8 mouse cellular contexts compared by ENCODE assay signal in the genomic region with DNA sequence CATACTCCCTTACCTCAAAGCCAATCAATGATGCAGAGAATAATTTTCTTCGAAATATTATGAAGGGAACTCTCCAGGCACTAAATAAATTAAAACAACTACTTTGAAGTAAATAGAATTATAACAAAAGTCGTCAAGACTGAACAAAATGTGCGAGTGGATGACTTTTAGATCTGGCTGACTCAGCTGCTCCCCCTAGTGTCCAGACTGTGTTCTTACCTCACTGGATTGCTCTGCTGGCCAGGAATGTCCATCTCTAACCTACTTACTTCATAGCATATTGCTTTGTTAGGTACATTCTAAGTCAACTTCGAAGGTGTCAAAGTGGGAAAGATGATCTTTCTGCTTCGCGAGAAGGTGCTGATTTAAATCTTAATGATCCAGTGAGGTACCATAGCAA.
DNase-seq lines count a peak whose midpoint lies in the region; ATAC-seq and TF ChIP-seq lines count a peak whose summit lies in the region.

No protein-coding gene starts in this region.

- H3K36me3 ChIP-seq in liver, adult 2 months (ENCODE audit: control insufficient read depth, insufficient read depth, low read length) = no peaks in the 10 kb centered on the region
- no peaks in the 10 kb centered on the region for H3K36me3 ChIP-seq in liver, embryonic 12.5 days

- H3K9me3 ChIP-seq in liver, embryonic 12.5 days (replicated peaks) = no peaks in the 10 kb centered on the region

- no peaks in the 10 kb centered on the region for H3K4me1 ChIP-seq in liver, adult 2 months (ENCODE audit: control insufficient read depth, insufficient read depth, low read length)
- H3K4me1 ChIP-seq in liver, embryonic 12.5 days = no peaks in the 10 kb centered on the region

- no peak overlapping the region for H3K27ac ChIP-seq in liver, adult 2 months (replicated peaks; ENCODE audit: insufficient read depth, low read depth, low read length)
- no peak overlapping the region for H3K27ac ChIP-seq in liver, embryonic 12.5 days

- no peaks in the 10 kb centered on the region for H3K79me2 ChIP-seq in liver, adult 2 months (ENCODE audit: control insufficient read depth, insufficient read depth, low read length)

- H3K27me3 ChIP-seq in liver, adult 2 months (ENCODE audit: control insufficient read depth, insufficient read depth, low read length) = no peaks in the 10 kb centered on the region
- H3K27me3 ChIP-seq in liver, embryonic 12.5 days (replicated peaks) = no peaks in the 10 kb centered on the region

- TF ChIP-seq POLR2A in liver, adult 2 months (IDR thresholded peaks at IDR 0.05; ENCODE audit: extremely low read depth, insufficient read depth, low read length) = no peak

- peak; percentile 42 for DNase-seq in liver, adult 2 months (ENCODE audit: extremely low read depth, low read depth, low spot score)
- peak; percentile 8 for DNase-seq in adrenal gland, adult 8-10 months
- peak; percentile 83 for DNase-seq in embryo, embryonic 10 days (ENCODE audit: low spot score)
- peak; percentile 76 for DNase-seq in heart, postnatal 4 days
- DNase-seq in layer of hippocampus, postnatal 14 days (ENCODE audit: low spot score in 2 of 2) = peak; percentile 56 to 71
- DNase-seq in spleen, postnatal 4 days (ENCODE audit: low spot score in 2 of 2) = peak; percentile 18 to 67

- WGBS in liver, adult 2 months = 10% methylated on average over 6 of the region's 6 CpGs
- WGBS in liver, embryonic 12.5 days (ENCODE audit: insufficient replicate concordance) = 11% methylated on average over 6 of the region's 6 CpGs

- TF ChIP-seq CTCF in liver, adult 2 months (IDR thresholded peaks at IDR 0.05; ENCODE audit: low read depth, low read length) = peak; percentile 68; the same call in 1 of the 2 replicates

- no peak overlapping the region for H3K4me2 ChIP-seq in liver, embryonic 12.5 days

- H3K4me3 ChIP-seq in liver, adult 2 months (ENCODE audit: insufficient read depth, low read depth, low read length) = no peak overlapping the region
- H3K4me3 ChIP-seq in liver, embryonic 12.5 days = no peak overlapping the region

- no peak overlapping the region for H3K9ac ChIP-seq in liver, adult 2 months (ENCODE audit: low read depth, low read length)
- no peak overlapping the region for H3K9ac ChIP-seq in liver, embryonic 12.5 days

- no peak for ATAC-seq in liver, embryonic 12.5 days
- peak; percentile 91 for ATAC-seq in megakaryocyte progenitor cell, adult 5-6 weeks (replicated peaks; ENCODE audit: poor library complexity)

Comparison
In these comparisons a context has a peak if more than half of its experiments do, and no peak if none do; other contexts are left out.
1. DNase-seq: peak in every context shown above with its lines; median percentile 83 in embryo, embryonic 10 days; 76 in heart, postnatal 4 days; 64 in layer of hippocampus, postnatal 14 days; 42 in spleen, postnatal 4 days; 42 in liver, adult 2 months; 8 in adrenal gland, adult 8-10 months.